Mouse (Mus musculus): Measurements from ENCODE around the gene Copb1. TPM values are rescaled to one million over a fixed set of nuclear protein-coding genes. Genes with fewer than 3 reads are reported as not detected.
"Not testable (repeated sequence)": the region's sequence is repeated elsewhere in the genome, so short reads cannot be mapped to it uniquely, and the experiment has no call there.

Copb1 gene
- polyA plus RNA-seq, 1 experiment from 2014 or later, result 134 TPM

DNA sequence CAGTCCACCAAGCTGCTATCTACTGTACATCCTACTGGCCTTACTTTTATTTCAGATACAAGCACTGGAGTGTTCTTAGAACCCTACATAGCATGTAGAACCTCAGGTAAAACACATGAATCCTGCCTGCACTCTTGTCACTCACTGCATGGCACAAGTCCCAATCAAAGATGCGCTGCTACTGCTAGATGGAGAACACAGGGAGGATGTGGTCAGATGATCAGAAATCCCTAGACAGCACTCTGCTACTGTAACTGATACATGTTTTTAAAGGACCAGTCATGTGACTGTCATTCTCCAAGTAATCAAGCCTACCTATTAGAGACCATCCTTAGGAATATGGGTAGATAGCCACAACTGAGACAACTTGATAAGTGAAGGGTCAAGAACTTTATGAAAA, 44.7 kb downstream of the Copb1 start:
- H3K4me1 ChIP-seq (ENCODE audit: control insufficient read depth, insufficient read depth, low read length), result no peaks in the 10 kb centered on the region
- H3K27me3 ChIP-seq (ENCODE audit: control insufficient read depth, insufficient read depth, low read length), result no peaks in the 10 kb centered on the region
- WGBS, result 93% methylated on average over 1 of the region's 1 CpGs
- no peak overlapping the region for H3K27ac ChIP-seq (ENCODE audit: low read depth, low read length)
- no peak overlapping the region for H3K4me3 ChIP-seq (ENCODE audit: low read depth, low read length)
- H3K9me3 ChIP-seq (ENCODE audit: control insufficient read depth, low read length), result no peaks in the 10 kb centered on the region
- no peak for ATAC-seq (ENCODE audit: insufficient read depth, low FRiP score, low TSS enrichment)
- no peak for DNase-seq (ENCODE audit: low spot score)
- H3K36me3 ChIP-seq (ENCODE audit: control insufficient read depth, insufficient read depth, low read length), result no peaks in the 10 kb centered on the region
- H3K4me2 ChIP-seq (ENCODE audit: low read depth), result no peak overlapping the region
- H3K9ac ChIP-seq (ENCODE audit: low read length), result no peak overlapping the region

DNA sequence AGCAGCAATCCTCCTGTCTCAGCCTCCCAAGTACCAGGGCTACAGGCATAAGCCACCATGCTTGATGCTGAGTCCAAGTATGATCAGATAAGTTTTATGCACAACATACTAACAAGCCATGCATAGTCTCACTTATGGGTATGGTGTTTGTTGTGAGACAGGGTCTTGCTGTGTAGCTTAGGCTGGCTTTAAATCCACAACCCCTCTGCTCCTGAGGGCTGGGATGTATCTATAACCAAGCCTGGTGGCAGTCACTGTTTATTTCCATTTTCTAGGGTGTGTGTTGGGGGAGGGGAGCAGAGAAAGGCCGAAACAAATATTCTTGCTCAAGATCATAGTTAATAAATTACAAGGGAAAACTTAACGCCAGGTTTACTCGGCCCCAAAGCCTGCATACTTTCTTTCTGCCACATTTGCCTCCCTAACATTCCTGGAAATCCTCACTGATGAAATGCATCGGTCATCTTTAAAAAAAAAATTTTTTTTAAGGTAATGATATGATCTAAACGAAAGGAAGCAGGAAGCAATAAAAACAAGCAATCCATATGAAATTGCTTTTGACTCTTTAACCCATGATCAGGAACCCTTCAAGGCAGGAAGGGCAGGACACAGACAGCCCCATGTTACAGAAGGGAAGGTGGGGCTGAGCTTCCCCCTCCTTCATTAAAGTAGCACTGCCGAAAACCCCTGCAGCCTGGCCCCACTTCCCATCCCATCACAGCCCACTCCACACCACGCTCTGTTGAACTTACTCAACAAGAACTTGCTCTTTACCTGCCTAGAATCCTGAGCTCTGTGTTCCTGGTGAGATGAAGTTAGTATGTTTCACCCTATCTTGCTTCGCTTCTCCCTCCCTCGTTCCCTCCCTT, 50.8 kb downstream of the Copb1 start:
- no peak for ATAC-seq (ENCODE audit: insufficient read depth, low FRiP score, low TSS enrichment)
- H3K27ac ChIP-seq (ENCODE audit: low read depth, low read length), result no peak overlapping the region
- 80% methylated on average over 9 of the region's 9 CpGs for WGBS
- H3K9me3 ChIP-seq (ENCODE audit: control insufficient read depth, low read length), result no peaks in the 10 kb centered on the region
- DNase-seq (ENCODE audit: low spot score), result no peak
- no peak overlapping the region for H3K4me2 ChIP-seq (ENCODE audit: low read depth)
- no peaks in the 10 kb centered on the region for H3K27me3 ChIP-seq (ENCODE audit: control insufficient read depth, insufficient read depth, low read length)
- no peak overlapping the region for H3K9ac ChIP-seq (ENCODE audit: low read length)
- H3K4me3 ChIP-seq (ENCODE audit: low read depth, low read length), result no peak overlapping the region
- H3K4me1 ChIP-seq (ENCODE audit: control insufficient read depth, insufficient read depth, low read length), result no peaks in the 10 kb centered on the region
- no peaks in the 10 kb centered on the region for H3K36me3 ChIP-seq (ENCODE audit: control insufficient read depth, insufficient read depth, low read length)

DNA sequence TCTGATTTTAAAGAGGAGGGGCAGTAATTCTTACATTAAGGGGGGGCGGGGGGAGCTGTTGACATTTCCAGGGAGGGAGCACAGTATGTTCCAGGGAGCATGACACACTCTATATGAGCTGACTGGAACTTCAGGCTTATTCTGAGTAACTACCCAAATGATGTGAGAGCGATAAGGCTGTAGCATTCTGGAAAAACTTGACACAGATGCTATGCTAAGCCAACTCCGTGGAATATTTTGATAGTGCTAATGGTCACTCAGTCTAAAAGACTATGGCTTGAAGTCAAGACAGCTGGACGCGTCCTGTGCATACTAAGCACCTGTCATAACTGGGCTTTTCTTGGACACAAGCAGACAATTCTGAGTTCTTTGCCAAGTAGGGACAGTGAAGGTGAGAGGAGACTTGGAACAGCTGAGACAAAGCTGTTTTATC, 51.5 kb downstream of the Copb1 start:
- Histone ChIP-seq H3K36me3 (ENCODE audit: control insufficient read depth, insufficient read depth, low read length) (no peaks in the 10 kb centered on the region), H3K4me1 (ENCODE audit: control insufficient read depth, insufficient read depth, low read length) (no peaks in the 10 kb centered on the region), H3K9me3 (ENCODE audit: control insufficient read depth, low read length) (no peaks in the 10 kb centered on the region), H3K9ac (ENCODE audit: low read length) (no peak overlapping the region), H3K27ac (ENCODE audit: low read depth, low read length) (no peak overlapping the region), H3K27me3 (ENCODE audit: control insufficient read depth, insufficient read depth, low read length) (no peaks in the 10 kb centered on the region), H3K4me3 (ENCODE audit: low read depth, low read length) (no peak overlapping the region), H3K4me2 (ENCODE audit: low read depth) (no peak overlapping the region)
- no peak for ATAC-seq (ENCODE audit: insufficient read depth, low FRiP score, low TSS enrichment)
- DNase-seq (ENCODE audit: low spot score), result no peak
- 86% methylated on average over 5 of the region's 5 CpGs for WGBS

GRCm38 (mm10) chr7:114200651-114201050, 53.9 kb downstream of the Copb1 start:
- no peaks in the 10 kb centered on the region for H3K9me3 ChIP-seq (ENCODE audit: control insufficient read depth, low read length)
- H3K27me3 ChIP-seq (ENCODE audit: control insufficient read depth, insufficient read depth, low read length), result no peaks in the 10 kb centered on the region
- no peaks in the 10 kb centered on the region for H3K4me1 ChIP-seq (ENCODE audit: control insufficient read depth, insufficient read depth, low read length)
- no peak overlapping the region for H3K4me2 ChIP-seq (ENCODE audit: low read depth)
- no peak overlapping the region for H3K4me3 ChIP-seq (ENCODE audit: low read depth, low read length)
- no peaks in the 10 kb centered on the region for H3K36me3 ChIP-seq (ENCODE audit: control insufficient read depth, insufficient read depth, low read length)
- no peak overlapping the region for H3K9ac ChIP-seq (ENCODE audit: low read length)
- 88% methylated on average over 2 of the region's 2 CpGs for WGBS
- no peak overlapping the region for H3K27ac ChIP-seq (ENCODE audit: low read depth, low read length)
- DNase-seq (ENCODE audit: low spot score) (no peak), ATAC-seq (ENCODE audit: insufficient read depth, low FRiP score, low TSS enrichment) (no peak)

DNA sequence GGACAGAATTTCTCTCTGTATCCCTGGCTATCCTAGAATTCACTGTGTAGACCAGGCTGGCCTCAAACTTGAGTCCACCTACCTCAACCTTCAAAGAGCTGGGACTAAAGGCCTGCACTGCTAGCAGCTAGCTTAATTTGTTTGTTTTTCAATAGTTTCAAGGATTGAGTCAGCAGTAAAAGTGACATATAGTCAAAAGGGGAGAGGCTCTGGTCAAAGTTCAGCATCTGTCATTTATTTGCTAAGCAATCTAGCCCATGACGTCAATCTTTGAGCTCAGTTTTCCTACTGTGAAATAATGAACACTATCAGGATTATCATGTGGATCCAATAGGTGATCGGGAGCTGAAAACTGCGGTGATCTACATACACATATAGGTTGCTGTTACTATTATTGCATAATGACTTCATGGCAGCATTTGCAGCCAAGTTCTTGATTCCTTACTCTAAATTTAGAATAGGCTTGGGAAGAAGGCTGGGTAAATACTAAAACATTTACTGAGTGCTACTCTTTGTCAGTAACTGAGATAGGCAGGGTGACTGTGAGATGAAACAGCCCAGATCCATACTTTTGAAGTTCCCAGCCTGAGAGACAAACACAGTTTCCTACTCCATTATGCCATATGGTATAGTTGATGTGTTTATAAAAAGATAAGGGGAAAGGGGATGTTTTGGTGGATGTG, 54.9 kb downstream of the Copb1 start:
- Histone ChIP-seq H3K36me3 (ENCODE audit: control insufficient read depth, insufficient read depth, low read length) (no peaks in the 10 kb centered on the region), H3K4me2 (ENCODE audit: low read depth) (no peak overlapping the region), H3K27ac (ENCODE audit: low read depth, low read length) (no peak overlapping the region), H3K27me3 (ENCODE audit: control insufficient read depth, insufficient read depth, low read length) (no peaks in the 10 kb centered on the region), H3K9ac (ENCODE audit: low read length) (no peak overlapping the region), H3K4me3 (ENCODE audit: low read depth, low read length) (no peak overlapping the region), H3K9me3 (ENCODE audit: control insufficient read depth, low read length) (no peaks in the 10 kb centered on the region), H3K4me1 (ENCODE audit: control insufficient read depth, insufficient read depth, low read length) (no peaks in the 10 kb centered on the region)
- WGBS, result 78% methylated on average over 3 of the region's 3 CpGs
- no peak for ATAC-seq (ENCODE audit: insufficient read depth, low FRiP score, low TSS enrichment)
- DNase-seq (ENCODE audit: low spot score), result no peak

DNA sequence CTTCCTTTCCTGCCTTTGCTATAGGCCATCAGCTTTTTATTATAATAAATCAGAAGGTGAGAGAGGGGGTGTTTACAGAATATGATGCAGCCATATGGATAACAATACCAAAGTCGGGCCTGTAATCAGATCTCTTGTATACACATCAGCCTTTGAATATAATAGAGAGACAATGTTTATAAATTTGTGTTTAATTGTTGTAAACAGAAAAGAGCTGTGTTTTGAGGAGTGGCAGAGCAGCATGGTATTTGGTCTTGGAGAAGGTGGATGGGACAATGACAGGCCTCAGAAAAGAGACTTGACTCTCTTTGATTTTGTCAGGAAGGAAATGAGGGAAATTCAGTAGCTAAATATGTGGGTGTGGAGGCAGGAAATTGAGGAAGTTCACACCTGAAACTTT, 56.3 kb downstream of the Copb1 start:
- H3K4me1 ChIP-seq (ENCODE audit: control insufficient read depth, insufficient read depth, low read length), result no peaks in the 10 kb centered on the region
- no peaks in the 10 kb centered on the region for H3K9me3 ChIP-seq (ENCODE audit: control insufficient read depth, low read length)
- ATAC-seq (ENCODE audit: insufficient read depth, low FRiP score, low TSS enrichment), result no peak
- no peak overlapping the region for H3K27ac ChIP-seq (ENCODE audit: low read depth, low read length)
- no peaks in the 10 kb centered on the region for H3K27me3 ChIP-seq (ENCODE audit: control insufficient read depth, insufficient read depth, low read length)
- no peak overlapping the region for H3K4me3 ChIP-seq (ENCODE audit: low read depth, low read length)
- no peaks in the 10 kb centered on the region for H3K36me3 ChIP-seq (ENCODE audit: control insufficient read depth, insufficient read depth, low read length)
- 88% methylated on average over 1 of the region's 1 CpGs for WGBS
- no peak overlapping the region for H3K4me2 ChIP-seq (ENCODE audit: low read depth)
- H3K9ac ChIP-seq (ENCODE audit: low read length), result no peak overlapping the region
- DNase-seq (ENCODE audit: low spot score), result no peak

DNA sequence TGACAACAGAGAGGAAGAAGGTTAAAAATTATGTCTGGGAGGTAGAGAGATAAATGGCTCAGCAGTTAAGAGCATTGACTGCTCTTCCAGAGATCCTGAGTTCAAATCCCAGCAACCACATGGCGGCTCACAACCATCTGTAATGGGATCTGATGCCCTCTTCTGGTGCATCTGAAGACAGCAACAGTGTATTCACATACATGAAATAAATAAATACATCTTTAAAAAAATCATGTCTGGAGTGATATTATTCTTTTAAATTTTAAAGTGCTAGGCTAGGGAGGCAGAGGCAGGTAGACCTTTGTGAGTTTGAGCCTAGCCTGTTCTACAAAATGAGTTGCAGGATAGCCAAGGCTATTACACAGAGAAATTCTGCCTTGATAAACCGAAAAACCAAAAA, 57.9 kb downstream of the Copb1 start:
- not testable (repeated sequence) for H3K4me3 ChIP-seq (ENCODE audit: low read depth, low read length); H3K4me2 ChIP-seq (ENCODE audit: low read depth); H3K4me1 ChIP-seq (ENCODE audit: control insufficient read depth, insufficient read depth, low read length); DNase-seq (ENCODE audit: low spot score); ATAC-seq (ENCODE audit: insufficient read depth, low FRiP score, low TSS enrichment); H3K9ac ChIP-seq (ENCODE audit: low read length); H3K9me3 ChIP-seq (ENCODE audit: control insufficient read depth, low read length); H3K27me3 ChIP-seq (ENCODE audit: control insufficient read depth, insufficient read depth, low read length); H3K27ac ChIP-seq (ENCODE audit: low read depth, low read length); H3K36me3 ChIP-seq (ENCODE audit: control insufficient read depth, insufficient read depth, low read length)
- WGBS, result 86% methylated on average over 2 of the region's 2 CpGs

DNA sequence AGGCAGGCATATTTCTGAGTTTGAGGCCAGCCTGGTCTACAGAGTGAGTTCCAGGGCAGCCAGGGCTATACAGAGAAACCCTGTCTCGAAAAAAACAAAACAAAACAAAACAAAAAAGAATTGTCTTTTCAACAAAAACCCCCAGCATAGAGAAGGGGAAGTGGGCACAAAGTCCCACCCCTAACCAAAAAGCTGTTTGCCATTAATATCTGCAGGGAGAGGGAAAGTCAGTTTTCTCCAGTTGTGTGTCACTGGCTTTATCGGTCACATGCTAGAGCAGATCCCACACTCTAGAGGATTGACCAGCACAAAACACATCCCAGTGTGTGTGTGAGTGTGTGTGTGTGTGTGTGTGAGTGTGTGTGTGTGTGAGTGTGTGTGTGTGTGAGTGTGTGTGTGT, 59.7 kb downstream of the Copb1 start:
- not testable (repeated sequence) for H3K27ac ChIP-seq (ENCODE audit: low read depth, low read length)

GRCm38 (mm10) chr7:114194224-114194623, 60.3 kb downstream of the Copb1 start:
- H3K9ac ChIP-seq (ENCODE audit: low read length), result no peak overlapping the region
- ATAC-seq (ENCODE audit: insufficient read depth, low FRiP score, low TSS enrichment) (no peak), DNase-seq (ENCODE audit: low spot score) (no peak)
- 80% methylated on average over 4 of the region's 4 CpGs for WGBS
- no peaks in the 10 kb centered on the region for H3K4me1 ChIP-seq (ENCODE audit: control insufficient read depth, insufficient read depth, low read length)
- H3K27me3 ChIP-seq (ENCODE audit: control insufficient read depth, insufficient read depth, low read length), result no peaks in the 10 kb centered on the region
- H3K9me3 ChIP-seq (ENCODE audit: control insufficient read depth, low read length), result no peaks in the 10 kb centered on the region
- no peak overlapping the region for H3K27ac ChIP-seq (ENCODE audit: low read depth, low read length)
- H3K36me3 ChIP-seq (ENCODE audit: control insufficient read depth, insufficient read depth, low read length), result no peaks in the 10 kb centered on the region
- no peak overlapping the region for H3K4me2 ChIP-seq (ENCODE audit: low read depth)
- H3K4me3 ChIP-seq (ENCODE audit: low read depth, low read length), result no peak overlapping the region

More for the DNA sequence above, 59.7 kb downstream of the Copb1 start:
- not testable (repeated sequence) for H3K9ac ChIP-seq (ENCODE audit: low read length); H3K9me3 ChIP-seq (ENCODE audit: control insufficient read depth, low read length); H3K4me2 ChIP-seq (ENCODE audit: low read depth); DNase-seq (ENCODE audit: low spot score); H3K4me3 ChIP-seq (ENCODE audit: low read depth, low read length); ATAC-seq (ENCODE audit: insufficient read depth, low FRiP score, low TSS enrichment); H3K27me3 ChIP-seq (ENCODE audit: control insufficient read depth, insufficient read depth, low read length); H3K36me3 ChIP-seq (ENCODE audit: control insufficient read depth, insufficient read depth, low read length); H3K4me1 ChIP-seq (ENCODE audit: control insufficient read depth, insufficient read depth, low read length)
- 81% methylated on average over 2 of the region's 2 CpGs for WGBS

Measured in neural tube, embryonic 11.5 days (tissue).